Mouse (Mus musculus) brain, embryonic 18.5 days (tissue): Measurements from ENCODE around the gene Hdgf.
A peak's percentile ranks its signal among the peaks of the same experiment; 100 is the strongest.

Source experiments
- DNase-seq: peaks from one replicate; pipeline ENCODE4 v3.0.0-alpha.2; 2012; ENCODE audit warnings: low read depth, low spot score

The Hdgf gene

DNA sequence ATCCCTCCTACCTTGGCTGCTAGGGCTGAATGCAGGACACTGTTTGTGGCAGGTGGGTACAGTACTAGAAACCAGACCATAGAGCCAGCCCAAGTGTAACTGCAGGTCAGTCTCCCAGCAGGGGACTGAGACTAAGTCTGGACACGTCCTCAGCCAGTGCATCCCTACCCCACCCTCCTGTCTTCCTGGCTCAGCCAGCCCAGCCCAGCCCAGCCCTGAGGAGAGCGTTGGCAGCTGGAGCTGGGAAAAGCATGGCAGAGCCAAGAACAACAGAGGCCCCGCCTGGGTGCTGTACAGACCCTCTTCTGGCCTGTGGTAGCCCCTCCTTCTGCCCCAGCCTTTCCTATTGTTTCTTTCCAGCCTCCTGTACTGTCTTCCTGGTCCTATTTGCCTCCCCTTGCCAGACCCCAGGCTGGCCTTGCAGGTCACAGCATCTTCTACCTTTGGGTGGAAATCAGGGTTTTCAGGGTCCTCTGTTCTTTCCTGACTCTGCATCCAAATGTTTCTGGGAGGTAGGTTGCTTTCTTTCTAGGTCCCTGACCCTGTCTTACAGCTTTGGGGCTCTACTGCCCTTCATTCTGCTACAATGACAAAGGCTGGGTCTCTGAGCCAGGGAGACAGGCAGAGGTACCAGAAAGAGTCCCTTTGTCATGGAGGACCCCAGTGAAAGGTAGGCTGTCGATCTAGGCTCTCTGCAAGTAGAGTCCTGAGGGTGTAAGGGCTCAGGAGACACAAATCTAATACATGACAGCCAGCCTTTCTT lies 38.9 kb downstream of the Hdgf start:
- no peak for DNase-seq

DNA sequence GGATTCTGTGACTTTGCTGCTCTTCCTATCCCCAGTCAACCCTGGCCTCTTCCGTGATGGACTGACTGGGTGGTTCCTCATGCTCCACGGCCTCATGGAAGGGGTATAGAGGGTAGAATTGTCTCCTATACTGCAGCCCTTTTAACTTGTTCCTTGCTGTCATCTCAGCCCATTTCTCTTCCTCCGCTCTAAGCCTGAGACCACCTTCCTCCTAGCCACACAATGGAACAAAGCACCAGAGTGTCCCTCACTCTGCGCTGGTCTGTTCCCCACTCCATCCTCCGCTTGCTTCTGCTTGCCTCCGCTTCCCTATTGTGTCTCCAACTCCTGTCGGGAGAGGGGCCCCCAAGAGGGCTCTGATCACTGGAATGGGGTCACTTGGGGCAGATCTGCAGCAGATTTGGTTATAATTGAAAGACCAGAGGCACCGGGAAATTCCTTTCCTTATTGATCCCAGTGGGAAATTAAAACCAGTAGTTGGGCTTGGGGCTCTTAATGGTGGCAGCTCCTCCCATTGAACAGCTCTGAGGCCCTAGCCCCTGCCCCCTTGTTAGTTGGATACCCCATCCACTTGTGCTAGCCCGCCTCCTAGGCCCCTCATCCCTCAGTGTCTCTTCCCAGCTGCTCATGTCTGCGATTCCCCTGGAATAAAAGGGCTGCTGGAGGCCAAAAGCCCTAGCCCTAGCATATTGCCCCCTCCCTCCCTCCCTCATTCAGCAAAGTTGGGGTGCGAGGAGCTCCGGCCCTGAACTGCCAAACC lies 39.8 kb downstream of the Hdgf start:
- no peak for DNase-seq

DNA sequence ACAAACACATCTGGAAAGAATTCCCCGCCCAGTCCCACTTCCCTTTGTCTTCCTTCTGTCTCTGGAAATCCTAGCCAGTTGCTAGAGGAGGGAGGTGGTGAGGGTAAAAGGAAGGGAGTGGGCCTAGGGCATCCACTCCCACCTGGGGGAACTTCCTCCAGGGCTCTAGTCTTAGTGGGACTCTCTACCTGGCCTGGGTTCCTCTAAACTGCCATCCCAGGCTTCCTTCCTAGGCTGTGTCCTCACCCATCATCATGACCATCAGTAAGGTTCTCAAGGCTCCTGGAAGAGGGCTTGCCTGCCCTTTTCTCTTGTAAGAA lies 40.4 kb downstream of the Hdgf start:
- no peak for DNase-seq

DNA sequence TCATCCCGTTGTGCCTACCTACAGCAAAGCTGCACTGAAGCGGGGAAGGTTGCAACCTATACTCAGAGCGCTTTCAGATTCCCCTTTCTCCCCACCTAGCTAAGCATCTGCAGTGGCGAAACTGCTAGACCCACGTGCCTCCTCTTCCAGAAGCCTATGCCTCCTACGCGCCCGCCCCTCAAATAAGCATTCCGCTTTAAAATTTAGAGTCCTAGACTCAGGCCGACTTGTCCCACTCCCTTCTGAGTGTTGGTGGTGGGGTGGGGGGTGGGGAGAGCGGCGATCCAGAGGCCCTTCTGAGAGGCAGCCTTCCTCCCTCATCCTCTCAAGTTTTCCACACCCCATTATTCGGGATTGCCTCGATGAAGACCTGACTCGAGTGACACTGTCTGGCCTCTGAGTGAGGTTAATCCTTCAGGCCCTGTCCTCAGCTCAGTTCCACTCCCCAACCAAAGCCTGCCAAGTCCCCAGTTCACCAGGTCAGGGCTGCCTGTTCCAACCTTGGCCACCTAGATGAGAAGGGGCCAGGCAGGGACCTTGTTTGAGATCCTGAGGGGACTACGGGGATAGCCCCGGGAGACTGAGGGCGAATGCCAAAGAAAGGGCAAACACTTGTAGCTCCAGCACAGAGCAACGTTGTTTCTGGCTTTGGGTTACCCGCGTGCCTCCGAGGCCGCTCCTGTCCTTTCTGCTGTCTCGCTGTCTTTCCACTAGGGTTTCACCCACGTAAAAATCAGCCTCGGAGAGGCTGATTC lies 41.1 kb downstream of the Hdgf start:
- no peak for DNase-seq

DNA sequence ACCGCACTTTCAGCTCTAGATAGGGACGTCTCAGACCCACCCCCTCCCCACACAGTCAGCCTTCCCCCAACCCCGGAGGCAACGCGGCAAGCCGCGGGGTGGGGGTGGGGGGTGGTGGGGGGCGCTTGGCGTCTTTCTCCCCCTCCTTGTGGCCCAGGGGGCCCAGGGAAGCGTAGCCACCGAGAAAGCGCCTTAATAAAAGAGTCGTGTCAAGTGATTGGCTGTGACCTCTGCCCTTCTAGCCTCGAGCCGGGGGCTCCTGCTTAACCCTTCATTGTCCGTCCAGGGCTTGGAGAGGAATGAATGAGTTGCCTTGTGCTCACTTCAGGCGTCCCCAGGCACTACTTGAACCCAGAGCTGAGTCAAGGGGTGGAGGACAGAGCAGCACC lies 41.7 kb downstream of the Hdgf start:
- no peak for DNase-seq

DNA sequence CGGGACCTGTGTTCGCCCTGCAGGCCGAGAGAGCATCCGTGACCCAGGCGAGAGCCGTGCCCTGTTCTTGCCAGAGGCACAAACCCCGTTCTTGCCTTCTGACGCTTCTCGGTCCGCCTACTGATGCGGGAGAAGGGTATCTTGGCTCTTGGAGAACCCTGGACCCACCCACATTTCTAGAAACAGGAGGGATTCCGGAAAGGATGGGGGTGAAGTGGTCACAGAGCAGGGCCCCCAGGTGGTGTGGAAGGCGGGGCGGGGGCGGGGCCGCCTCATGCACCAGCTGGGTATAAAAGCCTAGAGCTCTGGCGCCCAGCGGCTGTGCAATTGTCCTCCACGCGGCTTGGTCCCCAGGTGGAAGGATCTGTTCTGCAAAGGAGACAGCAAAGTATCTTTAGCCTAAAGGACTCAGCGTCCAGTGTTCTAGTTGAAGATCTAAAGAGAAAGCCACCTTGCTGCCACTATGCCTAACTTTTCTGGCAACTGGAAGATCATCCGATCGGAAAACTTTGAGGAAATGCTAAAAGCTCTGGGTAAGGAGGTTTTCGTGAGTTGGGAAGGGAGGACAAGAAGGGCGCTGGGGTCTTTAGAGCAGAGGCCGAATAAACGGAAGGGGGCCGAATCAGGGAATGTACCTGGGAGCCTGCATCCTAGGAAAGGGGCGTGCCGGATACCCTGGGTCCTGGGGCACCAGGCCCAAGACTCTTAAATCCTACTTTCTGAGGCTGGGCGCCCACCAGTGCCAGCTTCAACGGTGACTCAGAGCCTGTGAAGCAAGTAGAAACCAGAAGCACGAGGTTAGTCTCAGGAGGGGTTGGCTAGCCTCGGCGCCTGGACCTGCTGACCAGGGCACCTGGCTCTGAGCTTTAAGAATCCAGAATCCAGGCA lies 42.5 kb downstream of the Hdgf start, which contains the start of gene Crabp2:
TSS of gene Crabp2 (plus strand) at position 289 of the 888 bp plus-strand sequence.
- DNase-seq: no peak

DNA sequence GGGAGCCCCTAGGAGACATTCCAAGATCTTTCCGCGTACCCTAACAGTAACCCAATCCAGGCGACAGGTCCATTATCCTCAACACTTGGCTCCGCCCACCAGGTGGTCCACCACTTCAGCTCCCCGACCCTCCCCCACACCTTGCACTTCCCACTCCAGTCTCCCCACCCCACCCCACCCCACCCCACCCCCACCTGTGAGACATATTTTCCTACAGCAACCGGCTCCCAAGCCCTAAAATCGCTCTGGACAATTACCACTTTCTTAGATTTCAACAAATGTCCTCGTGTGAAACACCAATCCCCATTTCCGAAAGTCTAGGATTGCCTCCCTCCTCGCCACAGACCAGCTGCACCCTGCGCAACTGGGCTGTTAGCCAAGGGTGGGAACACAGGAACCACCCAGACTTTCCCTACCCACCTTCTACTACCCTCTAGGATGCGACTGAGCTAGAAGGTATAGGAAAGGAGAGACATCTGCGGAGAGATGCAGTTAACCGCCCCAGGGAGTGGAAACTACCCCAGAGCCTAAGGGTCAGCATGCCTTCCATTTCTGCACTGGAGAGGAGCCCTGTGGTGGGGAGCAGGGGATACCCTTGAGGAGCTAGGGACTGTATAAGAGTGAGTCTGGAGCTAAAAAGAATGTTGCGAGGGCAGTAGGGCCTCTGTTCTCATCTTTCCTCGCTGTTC lies 43.3 kb downstream of the Hdgf start:
- DNase-seq: no peak

DNA sequence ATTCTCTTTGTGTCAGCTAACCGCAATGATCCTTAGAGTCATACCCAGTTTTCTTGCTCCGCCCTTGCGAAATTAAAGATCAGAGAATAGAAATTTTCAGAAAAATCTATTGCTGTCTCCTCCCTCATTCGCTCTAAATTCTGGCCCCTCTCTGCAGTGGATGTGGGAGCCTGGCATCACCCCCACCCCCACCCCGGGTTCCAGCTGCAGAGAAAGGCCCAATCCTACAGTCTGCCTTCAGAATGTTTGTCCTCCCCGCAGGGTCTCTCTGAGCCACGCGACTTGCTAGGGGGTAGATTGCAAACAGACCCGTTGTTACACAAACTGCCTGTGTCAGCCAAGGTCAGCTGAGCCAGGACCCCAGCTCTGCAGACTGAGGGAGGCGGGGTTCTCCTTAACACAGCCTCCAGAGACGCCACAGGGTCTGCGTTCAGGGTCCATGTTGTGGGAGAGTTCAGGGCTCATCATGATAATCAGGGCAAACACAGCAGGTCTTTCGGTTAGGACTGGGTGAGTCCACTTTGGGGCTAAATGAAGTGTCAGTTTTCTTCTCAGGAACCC lies 43.9 kb downstream of the Hdgf start:
- no peak for DNase-seq

DNA sequence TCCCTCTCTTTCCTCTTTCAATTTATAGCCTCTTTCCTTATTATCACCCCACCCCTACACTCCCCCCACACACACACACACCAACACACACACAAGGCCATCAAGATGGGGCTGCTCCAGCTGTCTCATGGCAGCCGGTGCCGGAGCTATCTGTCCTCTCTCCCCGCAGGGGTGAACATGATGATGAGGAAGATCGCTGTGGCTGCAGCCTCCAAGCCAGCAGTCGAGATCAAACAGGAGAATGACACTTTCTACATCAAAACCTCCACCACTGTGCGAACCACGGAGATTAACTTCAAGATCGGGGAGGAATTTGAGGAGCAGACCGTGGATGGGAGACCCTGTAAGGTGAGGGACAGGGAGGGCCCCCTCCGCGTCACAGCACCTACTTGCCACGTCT lies 45.8 kb downstream of the Hdgf start:
- DNase-seq: no peak

DNA sequence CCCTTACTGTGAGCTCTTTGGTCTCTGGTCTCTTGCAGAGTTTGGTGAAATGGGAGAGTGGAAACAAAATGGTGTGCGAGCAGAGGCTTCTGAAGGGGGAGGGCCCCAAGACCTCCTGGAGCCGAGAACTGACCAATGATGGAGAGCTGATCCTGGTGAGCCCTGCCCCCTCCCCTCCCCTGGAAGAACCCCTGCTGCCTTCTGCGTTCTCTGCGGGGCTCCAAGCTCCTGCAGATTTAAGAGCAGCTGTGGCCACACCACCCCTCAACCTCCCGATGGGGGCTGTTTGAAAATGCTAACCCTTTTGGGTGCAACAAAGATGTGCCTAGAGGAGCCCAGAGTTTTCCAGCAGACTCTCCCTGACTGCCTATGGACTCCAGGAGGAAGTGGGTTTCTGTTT lies 46.3 kb downstream of the Hdgf start:
- no peak for DNase-seq

DNA sequence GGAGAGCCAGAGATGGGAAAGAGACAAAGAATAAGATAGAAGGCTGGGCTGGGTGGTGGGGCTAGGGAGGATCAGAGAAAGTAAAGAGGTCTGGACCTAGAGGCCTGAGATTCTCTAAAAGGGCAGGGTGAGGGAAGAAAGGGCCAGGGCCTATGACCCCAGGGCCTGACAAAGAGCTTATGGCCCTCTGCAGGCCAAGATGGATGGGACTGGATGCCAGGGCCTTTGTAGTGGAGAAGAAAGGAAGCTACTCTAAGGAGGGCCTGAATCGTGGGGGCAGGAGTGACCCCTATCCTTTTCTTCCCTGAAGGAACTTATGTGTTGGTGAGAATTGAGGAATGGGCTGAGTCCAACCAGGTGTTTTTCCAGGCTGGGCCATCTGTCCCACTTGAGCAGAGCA lies 51.9 kb downstream of the Hdgf start:
- no peak for DNase-seq

DNA sequence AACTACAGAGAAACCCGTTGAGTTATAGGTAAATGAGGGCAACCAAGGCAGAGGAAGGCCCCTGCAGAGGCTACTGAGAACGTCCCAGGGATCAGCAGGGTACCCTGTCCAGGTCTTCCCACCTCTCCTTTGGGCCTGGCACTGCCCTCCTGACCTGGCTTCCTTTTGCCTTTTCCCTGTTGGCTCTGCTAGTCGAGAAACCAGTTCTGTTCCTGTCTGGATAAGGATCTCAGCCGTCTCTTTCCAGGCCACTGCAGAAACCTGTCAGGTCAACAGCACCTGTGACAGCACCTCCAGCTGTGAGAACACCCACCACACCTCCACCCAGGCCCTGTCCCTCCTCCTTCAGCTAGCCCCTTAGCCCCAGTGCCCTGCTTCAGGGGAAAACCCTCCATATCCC lies 52.4 kb downstream of the Hdgf start:
- DNase-seq: no peak

DNA sequence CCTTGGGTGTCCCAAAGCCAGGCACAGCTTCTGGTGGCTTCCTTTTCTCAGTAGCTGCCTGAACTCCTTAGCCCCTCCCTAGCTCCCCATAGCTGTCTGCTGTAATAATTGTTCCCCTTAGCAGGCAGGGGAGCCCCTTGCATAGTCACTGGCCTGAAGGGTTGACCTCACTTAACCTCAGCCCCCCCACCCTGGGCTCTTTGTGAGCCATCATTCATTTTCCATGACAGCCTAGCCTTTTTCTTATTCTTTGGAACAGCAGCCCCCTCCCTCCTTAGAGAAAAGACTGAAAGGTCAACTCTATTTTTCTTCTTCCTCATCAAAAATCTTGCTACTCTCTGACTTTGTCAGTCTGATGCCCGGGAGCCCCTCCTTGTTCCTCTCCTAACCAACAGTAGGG lies 52.8 kb downstream of the Hdgf start:
- no peak for DNase-seq

DNA sequence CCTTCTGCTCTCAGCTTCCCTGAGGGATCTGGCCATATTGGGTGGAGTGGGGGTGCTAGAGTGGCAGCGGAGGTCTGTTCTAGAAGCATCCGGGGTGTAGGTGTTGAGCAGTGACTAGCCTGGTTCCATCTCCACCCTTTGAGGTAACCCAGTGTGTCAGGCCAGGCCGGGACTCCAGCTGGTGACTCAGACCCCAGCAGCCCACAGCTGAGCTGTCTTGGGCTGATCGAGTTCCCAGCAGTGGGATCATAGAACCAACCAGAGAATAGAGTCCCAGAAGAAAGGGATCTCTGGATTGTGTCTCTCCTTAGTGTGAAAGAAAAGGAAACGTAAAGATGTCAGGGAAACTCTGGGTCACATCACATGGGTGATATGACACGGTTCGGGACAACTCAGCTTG lies 53.2 kb downstream of the Hdgf start:
- DNase-seq: no peak

DNA sequence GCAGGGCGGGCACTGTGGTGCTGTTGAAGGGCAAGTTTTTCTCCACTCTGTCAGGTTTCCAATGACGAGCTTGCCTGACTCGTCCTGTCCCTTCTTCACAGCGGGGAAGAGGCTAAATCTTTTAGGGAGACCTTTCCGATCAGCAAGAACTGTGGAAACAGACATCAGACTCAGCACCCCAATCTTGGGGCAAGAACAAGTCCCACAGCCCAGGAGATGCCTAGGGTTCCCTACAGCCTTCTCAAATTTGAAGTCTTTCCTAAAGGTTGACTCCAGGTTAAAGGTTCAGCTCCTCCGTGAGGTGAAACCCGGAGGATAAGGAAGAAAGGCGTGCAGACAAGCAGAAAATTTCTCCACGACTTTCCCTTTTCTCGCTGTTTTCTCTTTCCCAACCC lies 54.1 kb downstream of the Hdgf start:
- no peak for DNase-seq

DNA sequence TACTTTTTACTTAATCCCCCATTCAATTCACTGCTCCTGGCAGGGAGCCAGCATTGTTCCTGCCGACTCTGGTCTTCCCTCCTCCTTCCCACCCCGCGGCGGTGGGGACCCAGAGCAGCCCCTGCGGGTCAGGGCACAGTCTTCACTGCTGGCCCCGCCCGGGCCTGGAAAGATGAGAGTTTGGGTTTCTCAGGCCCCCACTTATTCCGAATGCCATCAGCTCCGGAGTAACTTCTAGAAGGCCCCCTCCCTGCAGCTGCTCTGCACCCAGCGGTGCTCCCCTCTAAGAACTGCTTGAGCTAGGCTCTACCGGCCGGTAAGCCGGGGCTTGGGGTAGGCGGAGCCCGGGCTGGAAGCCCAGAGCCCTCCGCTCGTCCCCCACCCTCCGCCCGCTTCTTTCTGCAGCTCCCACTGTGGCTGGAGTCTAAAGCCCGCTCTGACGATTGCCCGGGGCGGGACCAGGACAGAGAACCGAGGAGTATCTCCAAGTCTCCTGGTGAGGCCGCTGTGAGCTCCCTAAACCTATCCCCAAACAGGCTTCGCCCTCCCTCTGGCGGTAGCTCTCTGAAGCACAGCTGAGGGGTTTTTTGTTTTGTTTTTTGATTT lies 54.6 kb downstream of the Hdgf start:
- peak; percentile 91 for DNase-seq
